2 mouse cellular contexts compared by ENCODE assay signal in the genomic region with DNA sequence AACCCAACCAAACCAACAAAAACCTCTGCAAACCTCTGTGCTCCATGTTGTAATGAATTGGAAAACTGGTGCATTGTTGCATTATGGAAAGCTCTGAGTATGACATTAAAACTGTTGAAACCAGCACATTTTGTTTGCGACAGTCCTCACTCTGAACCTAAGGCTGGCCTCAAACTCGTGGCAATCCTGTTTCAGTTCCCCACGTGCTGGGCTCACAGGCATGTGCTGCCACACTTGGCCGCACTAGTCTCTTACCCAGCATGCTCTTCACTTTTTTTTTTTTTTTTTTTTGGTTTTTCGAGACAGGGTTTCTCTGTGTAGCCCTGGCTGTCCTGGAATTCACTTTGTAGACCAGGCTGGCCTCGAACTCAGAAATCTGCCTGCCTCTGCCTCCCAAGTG. TPM values are rescaled to one million over a fixed set of nuclear protein-coding genes. Genes with fewer than 3 reads are reported as not detected.
"Had no signal": no experiment of that assay in that cellular context is flagged by ENCODE, and none has a peak within 500 bp of the region (broad histone marks: within the 10 kb centered on the region; RNA-seq: fewer than 3 reads in every experiment).

No protein-coding gene starts in this region.

RNA-seq across cellular contexts. Expression of gene Fanca, which starts 35.4 kb away (rescaled TPM):
- total RNA-seq: gastrocnemius, adult 18-20 months; gastrocnemius, adult 8-10 months had no signal
